Mouse (Mus musculus): ENCODE data around the gene Fbl. TPM values are rescaled to one million over a fixed set of nuclear protein-coding genes. Genes with fewer than 3 reads are reported as not detected.
A peak's percentile ranks its signal among the peaks of the same experiment; 100 is the strongest.

Fbl gene
- polyA plus RNA-seq, 1 experiment from 2014 or later = 72.4 TPM

- peaks cover 71% of the 10 kb centered on the region for H3K36me3 ChIP-seq (ENCODE audit: control insufficient read depth, insufficient read depth, low read length)
- ATAC-seq = 0 out of 2 replicates have a peak, but pooled peaks have one; percentile 25
- WGBS = 95% methylated on average over 14 of the region's 14 CpGs
Measured at GRCm38 (mm10) chr7:28185884-28186283, 16.4 kb downstream of the Fbl start.

DNA sequence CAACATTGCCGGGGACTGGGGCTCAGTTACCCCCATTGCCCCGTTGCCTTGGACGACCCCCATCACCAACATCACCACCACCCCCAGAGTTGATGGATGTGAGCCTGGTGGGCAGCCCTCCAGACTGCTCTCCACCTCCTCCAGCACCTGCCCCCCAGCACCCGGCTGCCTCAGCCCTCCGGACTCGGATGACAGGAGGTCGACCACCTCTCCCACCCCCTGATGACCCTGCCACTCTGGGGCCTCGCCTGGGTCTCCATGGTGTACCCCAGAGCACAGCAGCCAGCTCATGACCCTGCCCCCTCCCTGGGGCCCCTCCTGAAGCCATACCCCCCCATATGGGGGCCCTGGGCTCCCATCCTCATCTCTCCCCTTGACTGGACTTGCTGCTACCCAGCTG, 17.1 kb downstream of the Fbl start:
- Histone ChIP-seq H3K9me3 (replicated peaks; ENCODE audit: control insufficient read depth, low read length, poor library complexity, severe bottlenecking) (no peaks in the 10 kb centered on the region), H3K36me3 (ENCODE audit: control insufficient read depth, insufficient read depth, low read length) (peaks cover 69% of the 10 kb centered on the region), H3K27me3 (ENCODE audit: control insufficient read depth, insufficient read depth, low read depth, low read length) (no peaks in the 10 kb centered on the region), H3K9ac (ENCODE audit: low read depth, low read length) (no peak overlapping the region), H3K27ac (ENCODE audit: low read length) (no peak overlapping the region), H3K4me2 (ENCODE audit: low read length) (no peak overlapping the region), H3K4me3 (ENCODE audit: low read depth, low read length) (no peak overlapping the region), H3K4me1 (ENCODE audit: control insufficient read depth, insufficient read depth, low read length) (no peaks in the 10 kb centered on the region)
- no peak for ATAC-seq
- 93% methylated on average over 8 of the region's 8 CpGs for WGBS

More at GRCm38 (mm10) chr7:28185884-28186283, 16.4 kb downstream of the Fbl start:
- H3K27me3 ChIP-seq (ENCODE audit: control insufficient read depth, insufficient read depth, low read depth, low read length) = no peaks in the 10 kb centered on the region
- no peak overlapping the region for H3K4me2 ChIP-seq (ENCODE audit: low read length)
- no peak overlapping the region for H3K27ac ChIP-seq (ENCODE audit: low read length)
- H3K4me1 ChIP-seq (ENCODE audit: control insufficient read depth, insufficient read depth, low read length) = peaks cover 7% of the 10 kb centered on the region
- H3K9me3 ChIP-seq (replicated peaks; ENCODE audit: control insufficient read depth, low read length, poor library complexity, severe bottlenecking) = no peaks in the 10 kb centered on the region
- no peak overlapping the region for H3K4me3 ChIP-seq (ENCODE audit: low read depth, low read length)
- no peak overlapping the region for H3K9ac ChIP-seq (ENCODE audit: low read depth, low read length)

GRCm38 (mm10) chr7:28191489-28191888, 22.0 kb downstream of the Fbl start:
- no peaks in the 10 kb centered on the region for H3K9me3 ChIP-seq (replicated peaks; ENCODE audit: control insufficient read depth, low read length, poor library complexity, severe bottlenecking)
- no peak overlapping the region for H3K4me3 ChIP-seq (ENCODE audit: low read depth, low read length)
- 95% methylated on average over 3 of the region's 3 CpGs for WGBS
- no peak for ATAC-seq
- no peak overlapping the region for H3K4me2 ChIP-seq (ENCODE audit: low read length)
- H3K36me3 ChIP-seq (ENCODE audit: control insufficient read depth, insufficient read depth, low read length) = peaks cover 43% of the 10 kb centered on the region
- no peaks in the 10 kb centered on the region for H3K27me3 ChIP-seq (ENCODE audit: control insufficient read depth, insufficient read depth, low read depth, low read length)
- no peaks in the 10 kb centered on the region for H3K4me1 ChIP-seq (ENCODE audit: control insufficient read depth, insufficient read depth, low read length)
- H3K9ac ChIP-seq (ENCODE audit: low read depth, low read length) = no peak overlapping the region
- no peak overlapping the region for H3K27ac ChIP-seq (ENCODE audit: low read length)

- H3K27me3 ChIP-seq (ENCODE audit: control insufficient read depth, insufficient read depth, low read depth, low read length) = no peaks in the 10 kb centered on the region
- no peak overlapping the region for H3K9ac ChIP-seq (ENCODE audit: low read depth, low read length)
- H3K36me3 ChIP-seq (ENCODE audit: control insufficient read depth, insufficient read depth, low read length) = peaks cover 39% of the 10 kb centered on the region
- no peak overlapping the region for H3K27ac ChIP-seq (ENCODE audit: low read length)
- H3K4me1 ChIP-seq (ENCODE audit: control insufficient read depth, insufficient read depth, low read length) = no peaks in the 10 kb centered on the region
- WGBS = 100% methylated on average over 1 of the region's 1 CpGs
- no peaks in the 10 kb centered on the region for H3K9me3 ChIP-seq (replicated peaks; ENCODE audit: control insufficient read depth, low read length, poor library complexity, severe bottlenecking)
- H3K4me2 ChIP-seq (ENCODE audit: low read length) = no peak overlapping the region
- no peak overlapping the region for H3K4me3 ChIP-seq (ENCODE audit: low read depth, low read length)
- no peak for ATAC-seq
Measured at GRCm38 (mm10) chr7:28191903-28192302, 22.4 kb downstream of the Fbl start.

DNA sequence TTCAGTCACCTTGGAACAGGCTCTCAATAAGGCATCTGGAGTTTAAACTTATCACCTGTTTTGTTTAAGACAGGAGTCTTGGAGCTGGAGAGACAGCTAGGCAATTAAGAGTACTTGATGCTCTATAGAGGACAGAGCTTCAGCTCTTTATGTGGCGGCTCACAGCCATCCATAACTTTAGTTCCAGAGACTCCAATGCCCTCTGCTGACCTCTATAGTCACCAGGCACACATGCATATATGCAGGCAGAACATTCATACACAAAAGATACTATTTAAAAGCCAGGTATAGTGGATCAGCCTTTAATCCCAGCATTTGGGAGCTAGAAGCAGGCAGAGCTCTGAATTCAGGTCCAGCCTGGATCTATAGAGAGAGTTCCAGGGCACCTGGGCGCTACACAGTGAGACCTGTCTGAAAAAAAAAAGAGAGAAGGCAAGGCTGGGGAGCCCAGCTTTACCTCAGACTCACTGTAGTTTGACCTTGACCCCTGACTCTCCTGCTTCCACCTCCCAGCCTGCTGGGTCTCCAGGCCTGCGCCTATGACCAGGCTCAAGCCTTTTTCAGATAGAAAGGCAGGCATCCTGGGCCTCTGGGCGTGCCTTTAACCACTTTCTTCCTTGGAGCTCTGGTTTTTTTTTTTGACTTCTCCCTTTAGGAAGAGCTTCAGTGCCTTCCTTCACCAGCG, 26.0 kb downstream of the Fbl start:
- H3K9me3 ChIP-seq (replicated peaks; ENCODE audit: control insufficient read depth, low read length, poor library complexity, severe bottlenecking) = no peaks in the 10 kb centered on the region

GRCm38 (mm10) chr7:28196528-28196927, 27.0 kb downstream of the Fbl start:
- H3K9me3 ChIP-seq (replicated peaks; ENCODE audit: control insufficient read depth, low read length, poor library complexity, severe bottlenecking) = no peaks in the 10 kb centered on the region
- no peaks in the 10 kb centered on the region for H3K27me3 ChIP-seq (ENCODE audit: control insufficient read depth, insufficient read depth, low read depth, low read length)
- peaks cover 17% of the 10 kb centered on the region for H3K36me3 ChIP-seq (ENCODE audit: control insufficient read depth, insufficient read depth, low read length)
- no peak overlapping the region for H3K9ac ChIP-seq (ENCODE audit: low read depth, low read length)
- 81% methylated on average over 14 of the region's 14 CpGs for WGBS
- no peaks in the 10 kb centered on the region for H3K4me1 ChIP-seq (ENCODE audit: control insufficient read depth, insufficient read depth, low read length)
- ATAC-seq = no peak
- no peak overlapping the region for H3K27ac ChIP-seq (ENCODE audit: low read length)
- no peak overlapping the region for H3K4me3 ChIP-seq (ENCODE audit: low read depth, low read length)
- no peak overlapping the region for H3K4me2 ChIP-seq (ENCODE audit: low read length)

More for the DNA sequence above, 26.0 kb downstream of the Fbl start:
- Histone ChIP-seq H3K9ac (ENCODE audit: low read depth, low read length) (no peak overlapping the region), H3K27me3 (ENCODE audit: control insufficient read depth, insufficient read depth, low read depth, low read length) (no peaks in the 10 kb centered on the region), H3K36me3 (ENCODE audit: control insufficient read depth, insufficient read depth, low read length) (peaks cover 19% of the 10 kb centered on the region), H3K4me3 (ENCODE audit: low read depth, low read length) (no peak overlapping the region), H3K4me1 (ENCODE audit: control insufficient read depth, insufficient read depth, low read length) (no peaks in the 10 kb centered on the region), H3K27ac (ENCODE audit: low read length) (no peak overlapping the region), H3K4me2 (ENCODE audit: low read length) (no peak overlapping the region)
- ATAC-seq = no peak
- WGBS = 89% methylated on average over 5 of the region's 5 CpGs

DNA sequence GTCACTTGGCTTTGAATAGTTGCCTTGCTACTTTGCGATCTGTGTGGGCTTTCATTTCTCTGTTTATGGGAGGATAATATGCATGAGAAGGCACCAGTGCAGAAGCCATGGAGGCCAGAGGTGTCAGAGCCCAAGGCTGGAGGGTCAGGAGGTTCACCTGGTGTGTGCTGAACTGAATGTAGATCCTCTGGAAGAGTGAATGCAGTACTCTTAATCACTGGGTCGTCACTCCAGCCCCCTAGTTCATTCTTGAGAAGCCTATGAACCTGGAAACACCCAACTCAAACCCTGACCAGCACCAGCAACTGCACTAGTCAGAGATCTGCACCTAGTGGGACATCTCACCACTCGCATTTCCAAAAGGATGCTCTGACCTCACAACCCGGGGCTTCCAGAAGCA, 29.5 kb downstream of the Fbl start:
- Histone ChIP-seq H3K4me3 (ENCODE audit: low read depth, low read length) (no peak overlapping the region), H3K4me2 (ENCODE audit: low read length) (no peak overlapping the region), H3K36me3 (ENCODE audit: control insufficient read depth, insufficient read depth, low read length) (peaks cover 11% of the 10 kb centered on the region; the same call in 1 of the 2 replicates), H3K27ac (ENCODE audit: low read length) (no peak overlapping the region), H3K9me3 (replicated peaks; ENCODE audit: control insufficient read depth, low read length, poor library complexity, severe bottlenecking) (no peaks in the 10 kb centered on the region), H3K27me3 (ENCODE audit: control insufficient read depth, insufficient read depth, low read depth, low read length) (no peaks in the 10 kb centered on the region), H3K9ac (ENCODE audit: low read depth, low read length) (no peak overlapping the region), H3K4me1 (ENCODE audit: control insufficient read depth, insufficient read depth, low read length) (no peaks in the 10 kb centered on the region)
- no peak for ATAC-seq
- 74% methylated on average over 4 of the region's 4 CpGs for WGBS

- Histone ChIP-seq H3K9ac (ENCODE audit: low read depth, low read length) (no peak overlapping the region), H3K36me3 (ENCODE audit: control insufficient read depth, insufficient read depth, low read length) (no peaks in the 10 kb centered on the region), H3K9me3 (replicated peaks; ENCODE audit: control insufficient read depth, low read length, poor library complexity, severe bottlenecking) (no peaks in the 10 kb centered on the region), H3K4me1 (ENCODE audit: control insufficient read depth, insufficient read depth, low read length) (peaks cover 3% of the 10 kb centered on the region; the same call in 1 of the 2 replicates), H3K4me2 (ENCODE audit: low read length) (no peak overlapping the region), H3K4me3 (ENCODE audit: low read depth, low read length) (no peak overlapping the region), H3K27ac (ENCODE audit: low read length) (no peak overlapping the region), H3K27me3 (ENCODE audit: control insufficient read depth, insufficient read depth, low read depth, low read length) (no peaks in the 10 kb centered on the region)
- no peak for ATAC-seq
- WGBS = 65% methylated on average over 16 of the region's 19 CpGs
Measured at GRCm38 (mm10) chr7:28203207-28204108, 33.9 kb downstream of the Fbl start.
